Mouse (Mus musculus) kidney, adult 9 months (tissue): ENCODE data around the gene Vwa2.

Experiments
- DNase-seq: peaks from one replicate; pipeline ENCODE4 v3.0.0; 2022

The Vwa2 gene

DNA sequence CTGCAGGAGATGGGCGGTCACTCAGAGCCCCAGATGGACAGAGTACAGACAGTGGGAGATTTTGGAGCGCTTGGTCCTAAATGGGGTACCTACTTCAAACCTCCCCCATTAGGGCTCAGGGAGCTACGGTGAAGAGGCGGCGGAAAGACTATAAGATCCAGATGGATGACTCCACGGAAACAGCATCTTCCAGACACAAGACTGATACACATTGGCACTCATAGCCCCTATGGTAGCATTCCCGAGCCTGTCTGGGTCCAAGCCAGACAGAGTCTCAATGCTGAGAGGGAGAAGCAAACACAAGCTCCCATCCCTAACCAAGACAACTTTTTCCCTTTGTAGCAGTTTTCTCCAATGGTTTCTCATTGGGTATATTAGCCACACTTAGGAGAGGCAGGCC is 76.8 kb downstream of the Vwa2 start:
- no peak for DNase-seq

- DNase-seq = no peak
These were observed 79.8 kb downstream of the Vwa2 start for GRCm38 (mm10) chr19:56953856-56954255.

GRCm38 (mm10) chr19:56954857-56955256 is 80.8 kb downstream of the Vwa2 start:
- DNase-seq = no peak

- DNase-seq = no peak
These were observed 81.8 kb downstream of the Vwa2 start for GRCm38 (mm10) chr19:56955568-56956513.

DNA sequence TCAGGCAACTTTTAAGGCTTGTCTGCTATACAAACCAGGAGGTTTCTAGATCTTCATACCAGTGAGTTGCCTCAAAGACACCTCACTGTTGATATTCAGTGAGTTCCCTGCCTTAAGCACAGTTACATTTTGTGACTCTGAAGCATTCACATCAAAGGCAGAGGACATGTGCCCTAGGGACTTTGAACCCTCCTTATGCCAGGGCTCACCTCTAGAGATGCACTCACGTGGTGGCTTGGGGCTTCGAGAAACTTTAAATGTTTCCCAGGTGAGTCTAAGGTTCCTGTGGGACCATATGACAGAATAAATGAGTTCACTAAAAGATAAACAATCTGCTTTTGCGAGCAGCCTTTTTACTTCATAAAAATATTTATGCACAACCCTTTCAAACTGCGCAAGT is 84.0 kb downstream of the Vwa2 start:
- peak; percentile 54 for DNase-seq

GRCm38 (mm10) chr19:56958582-56959021 is 84.6 kb downstream of the Vwa2 start:
- DNase-seq = peak; percentile 90

GRCm38 (mm10) chr19:56959057-56959456 is 85.0 kb downstream of the Vwa2 start:
- DNase-seq = no peak

- DNase-seq = no peak
These were observed 85.6 kb downstream of the Vwa2 start for GRCm38 (mm10) chr19:56959601-56960000.
